Mouse (Mus musculus): ENCODE results near the gene Drap1. TPM values are rescaled to one million over a fixed set of nuclear protein-coding genes. Genes with fewer than 3 reads are reported as not detected.
A peak's percentile ranks its signal among the peaks of the same experiment; 100 is the strongest.

Gene Drap1
- polyA plus RNA-seq, 1 experiment from 2014 or later = 219 TPM

- ATAC-seq (replicated peaks; ENCODE audit: extremely low read depth, insufficient read depth, low FRiP score) = no peak
- Histone ChIP-seq H3K4me1 (ENCODE audit: control insufficient read depth, insufficient read depth, low read length) (peaks cover 25% of the 10 kb centered on the region), H3K9ac (ENCODE audit: low read length) (peak overlapping the region; percentile 97), H3K27me3 (ENCODE audit: control insufficient read depth, insufficient read depth, low read length) (no peaks in the 10 kb centered on the region), H3K9me3 (replicated peaks; ENCODE audit: control insufficient read depth, low read length) (no peaks in the 10 kb centered on the region), H3K4me2 (ENCODE audit: low read depth, low read length) (peak overlapping the region; percentile 87), H3K27ac (ENCODE audit: low read length) (peak overlapping the region; percentile 90), H3K4me3 (ENCODE audit: low read length) (peak overlapping the region; percentile 90), H3K36me3 (ENCODE audit: control insufficient read depth, insufficient read depth) (peaks cover 14% of the 10 kb centered on the region)
- WGBS = 85% methylated on average over 18 of the region's 18 CpGs
Measured at GRCm38 (mm10) chr19:5425906-5426565, 1.3 kb upstream of the Drap1 start.

- peak overlapping the region; percentile 88 for H3K9ac ChIP-seq (ENCODE audit: low read length)
- H3K4me2 ChIP-seq (ENCODE audit: low read depth, low read length) = peak overlapping the region; percentile 81
- peak overlapping the region; percentile 94 for H3K27ac ChIP-seq (ENCODE audit: low read length)
- no peaks in the 10 kb centered on the region for H3K9me3 ChIP-seq (replicated peaks; ENCODE audit: control insufficient read depth, low read length)
- under 1% methylated on average over 40 of the region's 48 CpGs for WGBS
- peak; percentile 66 for ATAC-seq (replicated peaks; ENCODE audit: extremely low read depth, insufficient read depth, low FRiP score)
- H3K27me3 ChIP-seq (ENCODE audit: control insufficient read depth, insufficient read depth, low read length) = no peaks in the 10 kb centered on the region
- H3K4me3 ChIP-seq (ENCODE audit: low read length) = peak overlapping the region; percentile 90
- H3K4me1 ChIP-seq (ENCODE audit: control insufficient read depth, insufficient read depth, low read length) = peaks cover 23% of the 10 kb centered on the region
- H3K36me3 ChIP-seq (ENCODE audit: control insufficient read depth, insufficient read depth) = peaks cover 21% of the 10 kb centered on the region
Measured at GRCm38 (mm10) chr19:5424092-5424781, 542 bp downstream of the Drap1 start.

- 54% methylated on average over 12 of the region's 12 CpGs for WGBS
- ATAC-seq (replicated peaks; ENCODE audit: extremely low read depth, insufficient read depth, low FRiP score) = no peak
- Histone ChIP-seq H3K27me3 (ENCODE audit: control insufficient read depth, insufficient read depth, low read length) (no peaks in the 10 kb centered on the region), H3K4me3 (ENCODE audit: low read length) (peak overlapping the region; percentile 90), H3K36me3 (ENCODE audit: control insufficient read depth, insufficient read depth) (peaks cover 23% of the 10 kb centered on the region), H3K4me2 (ENCODE audit: low read depth, low read length) (peak overlapping the region; percentile 81), H3K9me3 (replicated peaks; ENCODE audit: control insufficient read depth, low read length) (no peaks in the 10 kb centered on the region), H3K4me1 (ENCODE audit: control insufficient read depth, insufficient read depth, low read length) (peaks cover 23% of the 10 kb centered on the region), H3K27ac (ENCODE audit: low read length) (peak overlapping the region; percentile 94), H3K9ac (ENCODE audit: low read length) (peak overlapping the region; percentile 88)
Measured at GRCm38 (mm10) chr19:5423561-5423960, 1.2 kb downstream of the Drap1 start.

GRCm38 (mm10) chr19:5422895-5423443 lies 1.8 kb downstream of the Drap1 start:
- H3K9me3 ChIP-seq (replicated peaks; ENCODE audit: control insufficient read depth, low read length) = no peaks in the 10 kb centered on the region
- H3K9ac ChIP-seq (ENCODE audit: low read length) = no peak overlapping the region; the same call in 1 of the 2 replicates
- peaks cover 23% of the 10 kb centered on the region for H3K36me3 ChIP-seq (ENCODE audit: control insufficient read depth, insufficient read depth)
- peak overlapping the region; percentile 81 for H3K4me2 ChIP-seq (ENCODE audit: low read depth, low read length)
- ATAC-seq (replicated peaks; ENCODE audit: extremely low read depth, insufficient read depth, low FRiP score) = no peak
- peaks cover 23% of the 10 kb centered on the region for H3K4me1 ChIP-seq (ENCODE audit: control insufficient read depth, insufficient read depth, low read length)
- 83% methylated on average over 9 of the region's 9 CpGs for WGBS
- H3K27me3 ChIP-seq (ENCODE audit: control insufficient read depth, insufficient read depth, low read length) = no peaks in the 10 kb centered on the region
- no peak overlapping the region for H3K27ac ChIP-seq (ENCODE audit: low read length)
- H3K4me3 ChIP-seq (ENCODE audit: low read length) = no peak overlapping the region; the same call in 1 of the 2 replicates

GRCm38 (mm10) chr19:5422267-5422666 lies 2.5 kb downstream of the Drap1 start:
- Histone ChIP-seq H3K4me2 (ENCODE audit: low read depth, low read length) (no peak overlapping the region), H3K9me3 (replicated peaks; ENCODE audit: control insufficient read depth, low read length) (no peaks in the 10 kb centered on the region), H3K27me3 (ENCODE audit: control insufficient read depth, insufficient read depth, low read length) (no peaks in the 10 kb centered on the region), H3K27ac (ENCODE audit: low read length) (no peak overlapping the region), H3K4me3 (ENCODE audit: low read length) (no peak overlapping the region), H3K9ac (ENCODE audit: low read length) (no peak overlapping the region), H3K36me3 (ENCODE audit: control insufficient read depth, insufficient read depth) (peaks cover 20% of the 10 kb centered on the region), H3K4me1 (ENCODE audit: control insufficient read depth, insufficient read depth, low read length) (peaks cover 23% of the 10 kb centered on the region)
- no peak for ATAC-seq (replicated peaks; ENCODE audit: extremely low read depth, insufficient read depth, low FRiP score)
- 84% methylated on average over 10 of the region's 10 CpGs for WGBS

GRCm38 (mm10) chr19:5421784-5422183 lies 3.0 kb downstream of the Drap1 start:
- no peak overlapping the region for H3K4me2 ChIP-seq (ENCODE audit: low read depth, low read length)
- ATAC-seq (replicated peaks; ENCODE audit: extremely low read depth, insufficient read depth, low FRiP score) = no peak
- no peaks in the 10 kb centered on the region for H3K9me3 ChIP-seq (replicated peaks; ENCODE audit: control insufficient read depth, low read length)
- no peak overlapping the region for H3K27ac ChIP-seq (ENCODE audit: low read length)
- H3K4me3 ChIP-seq (ENCODE audit: low read length) = no peak overlapping the region
- peaks cover 22% of the 10 kb centered on the region for H3K4me1 ChIP-seq (ENCODE audit: control insufficient read depth, insufficient read depth, low read length)
- H3K27me3 ChIP-seq (ENCODE audit: control insufficient read depth, insufficient read depth, low read length) = no peaks in the 10 kb centered on the region
- WGBS = 82% methylated on average over 5 of the region's 5 CpGs
- peaks cover 18% of the 10 kb centered on the region for H3K36me3 ChIP-seq (ENCODE audit: control insufficient read depth, insufficient read depth)
- H3K9ac ChIP-seq (ENCODE audit: low read length) = no peak overlapping the region

- Histone ChIP-seq H3K4me2 (ENCODE audit: low read depth, low read length) (no peak overlapping the region), H3K9ac (ENCODE audit: low read length) (no peak overlapping the region), H3K27ac (ENCODE audit: low read length) (no peak overlapping the region), H3K27me3 (ENCODE audit: control insufficient read depth, insufficient read depth, low read length) (no peaks in the 10 kb centered on the region), H3K4me3 (ENCODE audit: low read length) (no peak overlapping the region), H3K9me3 (replicated peaks; ENCODE audit: control insufficient read depth, low read length) (no peaks in the 10 kb centered on the region), H3K36me3 (ENCODE audit: control insufficient read depth, insufficient read depth) (peaks cover 10% of the 10 kb centered on the region; the same call in 1 of the 2 replicates), H3K4me1 (ENCODE audit: control insufficient read depth, insufficient read depth, low read length) (peaks cover 11% of the 10 kb centered on the region)
- no peak for ATAC-seq (replicated peaks; ENCODE audit: extremely low read depth, insufficient read depth, low FRiP score)
- 87% methylated on average over 6 of the region's 6 CpGs for WGBS
Measured at GRCm38 (mm10) chr19:5420579-5420978, 4.2 kb downstream of the Drap1 start.

GRCm38 (mm10) chr19:5419630-5420029 lies 5.1 kb downstream of the Drap1 start:
- Histone ChIP-seq H3K9ac (ENCODE audit: low read length) (no peak overlapping the region), H3K4me2 (ENCODE audit: low read depth, low read length) (no peak overlapping the region), H3K4me3 (ENCODE audit: low read length) (no peak overlapping the region), H3K36me3 (ENCODE audit: control insufficient read depth, insufficient read depth) (peaks cover 10% of the 10 kb centered on the region; the same call in 1 of the 2 replicates), H3K4me1 (ENCODE audit: control insufficient read depth, insufficient read depth, low read length) (peaks cover 11% of the 10 kb centered on the region), H3K27ac (ENCODE audit: low read length) (no peak overlapping the region), H3K27me3 (ENCODE audit: control insufficient read depth, insufficient read depth, low read length) (no peaks in the 10 kb centered on the region), H3K9me3 (replicated peaks; ENCODE audit: control insufficient read depth, low read length) (no peaks in the 10 kb centered on the region)
- 85% methylated on average over 9 of the region's 9 CpGs for WGBS
- ATAC-seq (replicated peaks; ENCODE audit: extremely low read depth, insufficient read depth, low FRiP score) = no peak
